Mouse (Mus musculus) bone marrow macrophage, adult 2 months (primary cell): Measurements from ENCODE around the gene Ubash3a. TPM values are rescaled to one million over a fixed set of nuclear protein-coding genes. Genes with fewer than 3 reads are reported as not detected.

ENCODE experiments used
- H3K27ac ChIP-seq: 2 replicates; pipeline ENCODE4 v1.5.1; 2012; ENCODE audit warnings: low read depth, low read length; ENCODE audit not compliant: insufficient read depth
- H3K4me1 ChIP-seq: 2 replicates; pipeline ENCODE4 v1.6.1; 2012; ENCODE audit warnings: low read length; ENCODE audit not compliant: control insufficient read depth, insufficient read depth
- H3K4me3 ChIP-seq: 2 replicates; pipeline ENCODE4 v1.5.1; 2012; ENCODE audit warnings: mild to moderate bottlenecking, low read length, moderate library complexity; ENCODE audit not compliant: insufficient read depth
- CTCF ChIP-seq: IDR thresholded peaks from 2 replicates; pipeline ENCODE4 v1.5.1; 2012; ENCODE audit warnings: low read depth, mild to moderate bottlenecking, low read length, moderate library complexity
- POLR2A ChIP-seq: IDR thresholded peaks from 2 replicates; pipeline ENCODE4 v1.6.1; 2012; ENCODE audit warnings: mild to moderate bottlenecking, low read depth, low read length, borderline replicate concordance
- polyA plus RNA-seq: library from polyadenylated mRNA; stranded (reverse); fragments of >200 nt; gene quantifications from 2 replicates; pipeline ENCODE4 v1.2.4, GENCODE M21; 2012; ENCODE audit not compliant: missing spikeins, insufficient read depth, insufficient read length

Ubash3a gene
- polyA plus RNA-seq, 1 experiment, result not detected

GRCm38 (mm10) chr17:31235915-31236314 is 28.2 kb downstream of the Ubash3a start:
- Histone ChIP-seq H3K4me1 (no peaks in the 10 kb centered on the region), H3K4me3 (no peak overlapping the region), H3K27ac (no peak overlapping the region)
- no peak for TF ChIP-seq POLR2A

DNA sequence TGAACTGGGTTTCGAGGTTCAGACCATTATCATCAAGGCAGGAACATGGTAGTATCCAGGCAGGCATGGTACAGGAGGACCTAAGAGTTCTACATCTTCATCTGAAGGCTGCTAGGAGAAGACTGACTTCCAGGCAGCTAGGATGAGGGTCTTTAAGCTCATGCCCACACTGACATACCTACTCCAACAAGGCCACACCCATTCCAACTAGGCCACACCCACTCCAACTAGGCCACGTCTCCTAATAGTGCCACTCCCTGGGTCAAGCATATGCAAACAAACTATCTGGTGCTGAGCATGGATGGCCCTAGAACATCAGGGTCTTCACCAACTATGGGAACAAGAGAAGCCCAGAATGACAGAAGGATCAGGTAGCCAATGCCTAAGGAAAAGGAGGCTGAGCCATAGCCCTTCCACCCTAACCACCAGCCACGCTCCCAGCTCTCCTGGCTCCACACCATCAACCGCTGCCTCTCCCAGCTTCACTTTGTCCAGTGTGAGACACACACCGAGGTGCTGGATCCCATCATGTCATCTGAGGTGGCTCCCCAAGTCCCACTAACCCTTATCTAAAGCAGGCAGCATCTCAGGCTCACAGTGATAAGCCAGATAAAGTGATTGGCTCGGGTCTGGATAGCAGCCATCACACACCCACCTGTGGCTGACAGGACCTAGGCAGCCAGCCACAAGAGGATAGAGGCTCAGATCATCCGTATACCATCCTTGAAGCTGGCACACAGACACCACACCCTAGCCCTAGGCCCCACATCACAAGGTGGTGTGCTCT is 30.8 kb downstream of the Ubash3a start:
- H3K4me1 ChIP-seq, result no peaks in the 10 kb centered on the region
- no peak overlapping the region for H3K27ac ChIP-seq
- TF ChIP-seq CTCF (no peak), POLR2A (no peak)
- no peak overlapping the region for H3K4me3 ChIP-seq

- no peak overlapping the region for H3K27ac ChIP-seq
- H3K4me3 ChIP-seq, result no peak overlapping the region
- TF ChIP-seq CTCF (no peak), POLR2A (no peak)
- peaks cover 6% of the 10 kb centered on the region; the same call in 1 of the 2 replicates for H3K4me1 ChIP-seq
Measured at GRCm38 (mm10) chr17:31241156-31241555, 33.5 kb downstream of the Ubash3a start.

DNA sequence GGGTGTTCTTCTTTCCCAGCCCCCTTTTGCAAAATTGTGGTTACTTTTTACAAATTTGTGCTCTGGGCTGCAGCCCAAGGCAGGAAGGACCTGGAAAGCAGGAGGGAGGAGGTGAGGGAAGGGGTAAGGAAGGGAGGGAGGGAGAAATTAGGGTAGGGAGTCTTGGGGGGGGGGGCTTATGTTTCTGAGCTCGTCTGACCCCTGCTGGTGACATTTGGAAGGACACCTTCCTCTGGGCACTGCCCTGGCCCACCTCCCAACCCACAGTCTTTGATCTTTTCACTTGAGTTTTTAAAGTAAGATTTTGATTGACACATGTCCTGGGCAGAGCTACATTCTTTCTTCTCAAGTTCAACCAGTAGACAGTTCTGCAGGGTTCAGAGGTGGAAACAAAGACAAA is 35.1 kb downstream of the Ubash3a start:
- Histone ChIP-seq H3K27ac (no peak overlapping the region), H3K4me3 (no peak overlapping the region), H3K4me1 (peaks cover 6% of the 10 kb centered on the region; the same call in 1 of the 2 replicates)
- TF ChIP-seq CTCF (no peak), POLR2A (no peak)

- Histone ChIP-seq H3K27ac (no peak overlapping the region), H3K4me1 (peaks cover 6% of the 10 kb centered on the region; the same call in 1 of the 2 replicates), H3K4me3 (no peak overlapping the region)
- TF ChIP-seq POLR2A, result no peak
- no peak for TF ChIP-seq CTCF
Measured at GRCm38 (mm10) chr17:31245321-31245720, 37.6 kb downstream of the Ubash3a start.

DNA sequence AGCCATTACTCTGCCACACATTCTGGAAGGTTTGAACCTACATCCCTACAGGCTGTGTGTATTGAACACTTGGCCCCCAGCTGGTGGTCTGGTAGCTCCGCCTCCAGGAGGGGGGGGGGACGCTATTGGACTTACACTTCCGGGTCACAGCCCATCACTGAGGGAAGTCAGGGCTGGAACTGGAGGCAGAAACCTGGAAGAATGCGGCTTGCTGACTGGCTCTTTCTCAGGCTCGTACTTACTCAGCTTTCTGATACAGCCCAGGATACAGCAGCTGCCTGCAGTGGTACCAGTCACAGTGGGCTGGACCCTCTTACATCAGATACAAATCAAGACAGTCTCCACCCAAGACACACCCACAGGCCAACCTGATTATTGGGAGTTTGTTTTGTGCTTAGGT is 39.5 kb downstream of the Ubash3a start:
- Histone ChIP-seq H3K27ac (no peak overlapping the region), H3K4me3 (no peak overlapping the region), H3K4me1 (peaks cover 6% of the 10 kb centered on the region; the same call in 1 of the 2 replicates)
- TF ChIP-seq CTCF (no peak), POLR2A (no peak)

DNA sequence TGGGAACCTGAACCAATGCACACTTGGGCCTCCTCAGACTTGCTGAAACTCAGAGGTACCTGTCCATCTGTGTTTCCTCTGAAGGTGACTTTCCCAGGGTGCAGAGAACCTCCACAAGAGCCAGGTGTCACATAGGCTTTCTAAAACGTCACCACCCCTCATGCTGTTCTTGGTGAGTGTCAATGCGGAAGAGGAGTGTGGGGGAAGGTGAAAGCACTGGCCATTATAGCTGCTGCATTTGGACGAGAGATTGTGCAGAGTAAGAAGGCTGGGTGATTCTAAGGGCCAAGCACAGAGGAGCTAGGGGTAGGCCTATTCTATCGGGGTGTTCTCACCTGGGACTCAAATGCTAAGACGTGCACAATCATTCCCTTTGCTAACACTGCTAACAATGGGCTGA is 46.3 kb downstream of the Ubash3a start:
- no peak for TF ChIP-seq CTCF
- no peak for TF ChIP-seq POLR2A
- Histone ChIP-seq H3K4me3 (no peak overlapping the region), H3K27ac (no peak overlapping the region), H3K4me1 (no peaks in the 10 kb centered on the region)

DNA sequence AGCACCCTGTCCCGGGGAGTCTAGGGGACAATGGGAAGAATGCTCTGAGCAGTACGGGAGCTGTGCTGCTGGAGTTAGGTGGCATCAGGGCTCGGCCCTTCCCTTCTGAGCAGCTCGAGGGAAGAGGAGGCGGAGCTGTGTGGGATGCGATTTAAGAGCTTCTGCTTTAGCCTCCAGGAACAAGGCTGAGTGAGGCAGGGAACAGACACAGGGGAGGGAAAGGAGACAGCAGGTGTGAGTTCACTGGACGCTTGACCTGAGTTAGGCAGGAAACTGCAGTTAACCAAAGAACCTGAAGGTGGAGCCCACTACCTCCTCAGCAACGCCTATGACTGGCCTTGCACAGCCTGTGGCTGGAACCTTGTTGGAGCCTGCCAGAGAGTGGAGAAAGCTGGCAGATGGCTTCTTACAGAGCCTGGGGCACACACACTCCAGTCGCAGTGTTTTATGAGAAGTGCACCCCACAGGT is 46.8 kb downstream of the Ubash3a start:
- no peaks in the 10 kb centered on the region for H3K4me1 ChIP-seq
- no peak overlapping the region for H3K4me3 ChIP-seq
- no peak overlapping the region for H3K27ac ChIP-seq
- TF ChIP-seq POLR2A (no peak), CTCF (no peak)

DNA sequence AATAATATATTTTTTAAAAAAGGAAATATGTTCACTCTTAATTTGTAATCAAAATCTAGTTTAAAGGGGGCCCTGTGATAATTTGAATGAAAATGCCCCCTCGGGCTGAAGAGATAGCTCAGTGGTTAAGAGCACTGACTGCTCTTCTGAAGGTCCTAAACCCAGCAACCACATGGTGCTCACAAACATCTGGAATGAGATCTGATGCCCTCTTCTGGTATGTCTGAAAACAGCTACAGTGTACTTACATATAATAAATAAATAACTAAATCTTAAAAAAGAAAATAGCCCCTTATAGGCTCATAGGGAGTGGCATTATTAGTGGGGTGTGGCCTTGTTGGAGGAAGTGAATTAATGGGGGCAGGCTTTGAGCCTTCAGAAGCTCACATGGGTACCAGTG is 49.5 kb downstream of the Ubash3a start:
- TF ChIP-seq POLR2A, result no peak
- TF ChIP-seq CTCF, result no peak
- Histone ChIP-seq H3K27ac (no peak overlapping the region), H3K4me3 (no peak overlapping the region), H3K4me1 (no peaks in the 10 kb centered on the region)

DNA sequence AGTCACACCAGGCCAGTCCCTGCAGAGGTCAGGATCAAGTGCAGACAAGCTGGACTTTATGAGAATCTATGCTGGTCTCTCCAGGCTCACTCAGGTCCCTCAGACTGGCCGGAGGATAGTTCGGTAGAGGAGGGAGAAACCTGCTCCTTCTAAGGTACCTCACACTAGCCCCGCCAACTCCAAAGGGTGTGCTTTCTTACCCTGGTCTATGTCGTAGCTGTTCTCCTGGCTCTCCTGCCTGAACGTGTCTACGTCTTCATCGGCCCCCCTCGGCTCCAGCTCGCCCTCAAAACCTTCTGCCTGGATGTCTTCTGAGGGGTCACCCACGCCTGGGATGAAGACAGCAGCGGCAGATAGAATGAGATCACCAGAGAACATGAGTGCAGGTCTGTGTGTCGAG is 50.2 kb downstream of the Ubash3a start:
- TF ChIP-seq POLR2A (no peak), CTCF (no peak)
- no peak overlapping the region for H3K27ac ChIP-seq
- H3K4me1 ChIP-seq, result no peaks in the 10 kb centered on the region
- no peak overlapping the region for H3K4me3 ChIP-seq
